Mouse (Mus musculus): Measurements from ENCODE around the gene Chchd10. TPM values are rescaled to one million over a fixed set of nuclear protein-coding genes. Genes with fewer than 3 reads are reported as not detected.

Chchd10 gene
- polyA plus RNA-seq, 1 experiment from 2014 or later = 9.3 TPM

GRCm38 (mm10) chr10:75941042-75941824 is 8.3 kb downstream of the Chchd10 start:
- H3K36me3 ChIP-seq (ENCODE audit: control insufficient read depth, insufficient read depth, low read length) = no peaks in the 10 kb centered on the region
- no peak overlapping the region for H3K4me3 ChIP-seq (ENCODE audit: low read depth, low read length)
- 64% methylated on average over 9 of the region's 9 CpGs for WGBS
- no peak overlapping the region for H3K27ac ChIP-seq (ENCODE audit: low read depth, low read length)
- peaks cover 3% of the 10 kb centered on the region; the same call in 1 of the 2 replicates for H3K4me1 ChIP-seq (replicated peaks; ENCODE audit: control insufficient read depth, insufficient read depth, low read length)
- no peaks in the 10 kb centered on the region for H3K9me3 ChIP-seq (ENCODE audit: control insufficient read depth, low read length)
- peaks cover 11% of the 10 kb centered on the region for H3K27me3 ChIP-seq (ENCODE audit: control insufficient read depth, insufficient read depth, low read length)
- no peak for ATAC-seq (ENCODE audit: low FRiP score)
- H3K9ac ChIP-seq (ENCODE audit: low read depth, low read length) = no peak overlapping the region
- DNase-seq (ENCODE audit: low spot score) = no peak
- H3K4me2 ChIP-seq (replicated peaks; ENCODE audit: low read depth, low read length) = no peak overlapping the region

DNA sequence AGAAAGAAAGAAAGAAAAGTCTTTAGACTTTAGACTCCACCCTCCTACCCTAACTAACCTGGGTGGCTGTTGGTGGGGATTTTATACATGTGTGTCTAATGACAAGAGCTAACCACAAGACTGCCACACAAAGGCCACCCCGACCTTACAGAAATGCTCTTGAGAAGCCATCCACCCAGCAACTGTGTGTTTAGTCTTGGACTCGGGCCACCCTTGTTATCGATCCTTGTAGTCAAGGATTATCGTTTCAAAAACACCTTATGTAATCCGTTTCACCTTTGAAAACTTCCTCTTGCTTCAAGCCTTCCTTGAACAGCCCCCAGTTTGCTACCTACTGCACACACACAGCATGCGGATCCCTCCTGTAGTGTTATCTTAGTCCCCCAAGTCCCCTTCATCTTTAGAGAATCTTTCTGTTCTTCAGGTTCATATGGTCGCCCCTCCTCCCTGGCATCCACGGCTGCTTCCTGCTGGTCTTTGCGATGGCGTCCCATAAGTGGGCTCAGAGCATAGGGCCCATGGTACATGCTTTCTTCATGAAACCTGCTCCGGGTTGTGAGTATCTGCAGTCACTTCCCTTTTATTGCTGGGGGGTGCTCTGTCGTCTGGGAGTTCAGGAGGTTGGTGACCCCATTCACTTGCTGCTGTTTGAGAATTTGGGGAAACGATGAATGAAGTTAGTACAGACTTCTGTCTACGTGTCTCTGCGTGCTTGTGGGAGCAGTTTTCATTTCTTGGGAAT is 10.0 kb downstream of the Chchd10 start, which contains the start of gene Vpreb3:
Gene Vpreb3 (plus strand): TSS at position 322 of the 742 bp plus-strand sequence.
- Histone ChIP-seq H3K27me3 (ENCODE audit: control insufficient read depth, insufficient read depth, low read length) (no peaks in the 10 kb centered on the region), H3K4me1 (replicated peaks; ENCODE audit: control insufficient read depth, insufficient read depth, low read length) (peaks cover 3% of the 10 kb centered on the region; the same call in 1 of the 2 replicates), H3K27ac (ENCODE audit: low read depth, low read length) (peak within 1 kb of the TSS; percentile 54; the same call in 1 of the 2 replicates), H3K4me2 (replicated peaks; ENCODE audit: low read depth, low read length) (no peak within 1 kb of the TSS; the same call in 1 of the 2 replicates), H3K36me3 (ENCODE audit: control insufficient read depth, insufficient read depth, low read length) (no peaks in the 10 kb centered on the region), H3K9ac (ENCODE audit: low read depth, low read length) (no peak within 1 kb of the TSS), H3K9me3 (ENCODE audit: control insufficient read depth, low read length) (no peaks in the 10 kb centered on the region), H3K4me3 (ENCODE audit: low read depth, low read length) (no peak within 1 kb of the TSS)
- ATAC-seq (ENCODE audit: low FRiP score) (no peak), DNase-seq (ENCODE audit: low spot score) (no peak)
- WGBS = 79% methylated on average over 15 of the region's 15 CpGs

- no peak overlapping the region for H3K4me3 ChIP-seq (ENCODE audit: low read depth, low read length)
- no peaks in the 10 kb centered on the region for H3K27me3 ChIP-seq (ENCODE audit: control insufficient read depth, insufficient read depth, low read length)
- peaks cover 3% of the 10 kb centered on the region; the same call in 1 of the 2 replicates for H3K4me1 ChIP-seq (replicated peaks; ENCODE audit: control insufficient read depth, insufficient read depth, low read length)
- H3K36me3 ChIP-seq (ENCODE audit: control insufficient read depth, insufficient read depth, low read length) = no peaks in the 10 kb centered on the region
- DNase-seq (ENCODE audit: low spot score) = no peak
- H3K9ac ChIP-seq (ENCODE audit: low read depth, low read length) = no peak overlapping the region
- WGBS = 23% methylated on average over 11 of the region's 11 CpGs
- no peak overlapping the region; the same call in 1 of the 2 replicates for H3K4me2 ChIP-seq (replicated peaks; ENCODE audit: low read depth, low read length)
- no peak for ATAC-seq (ENCODE audit: low FRiP score)
- H3K27ac ChIP-seq (ENCODE audit: low read depth, low read length) = peak overlapping the region; percentile 54
- no peaks in the 10 kb centered on the region for H3K9me3 ChIP-seq (ENCODE audit: control insufficient read depth, low read length)
Observed at GRCm38 (mm10) chr10:75944066-75944772, 11.3 kb downstream of the Chchd10 start.

GRCm38 (mm10) chr10:75945213-75945612 is 12.3 kb downstream of the Chchd10 start:
- Histone ChIP-seq H3K4me1 (replicated peaks; ENCODE audit: control insufficient read depth, insufficient read depth, low read length) (peaks cover 3% of the 10 kb centered on the region; the same call in 1 of the 2 replicates), H3K4me2 (replicated peaks; ENCODE audit: low read depth, low read length) (no peak overlapping the region), H3K27ac (ENCODE audit: low read depth, low read length) (no peak overlapping the region), H3K27me3 (ENCODE audit: control insufficient read depth, insufficient read depth, low read length) (no peaks in the 10 kb centered on the region), H3K4me3 (ENCODE audit: low read depth, low read length) (no peak overlapping the region), H3K36me3 (ENCODE audit: control insufficient read depth, insufficient read depth, low read length) (no peaks in the 10 kb centered on the region), H3K9me3 (ENCODE audit: control insufficient read depth, low read length) (no peaks in the 10 kb centered on the region), H3K9ac (ENCODE audit: low read depth, low read length) (no peak overlapping the region)
- DNase-seq (ENCODE audit: low spot score) = no peak
- 92% methylated on average over 7 of the region's 7 CpGs for WGBS
- no peak for ATAC-seq (ENCODE audit: low FRiP score)

DNA sequence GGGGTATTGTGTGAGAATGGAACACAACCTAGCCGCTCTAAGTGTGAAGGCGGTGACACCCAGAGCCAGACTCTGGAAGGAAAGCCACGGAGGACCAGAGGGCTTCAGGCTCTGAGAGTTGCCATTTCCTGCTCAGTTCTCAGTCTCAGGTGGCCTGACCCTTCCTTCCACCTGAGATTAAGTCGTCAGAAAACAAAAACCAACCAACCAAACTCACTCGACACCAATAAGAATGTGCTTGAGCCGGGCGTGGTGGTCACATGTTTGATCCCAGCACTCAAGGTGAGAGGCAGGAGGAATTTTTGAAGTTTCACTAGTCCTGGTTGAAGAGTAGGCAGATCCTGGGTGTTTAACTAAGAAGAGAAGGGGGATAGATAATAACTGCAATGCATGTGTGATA is 13.0 kb downstream of the Chchd10 start:
- H3K9me3 ChIP-seq (ENCODE audit: control insufficient read depth, low read length) = no peaks in the 10 kb centered on the region
- H3K4me1 ChIP-seq (replicated peaks; ENCODE audit: control insufficient read depth, insufficient read depth, low read length) = peaks cover 3% of the 10 kb centered on the region; the same call in 1 of the 2 replicates
- no peaks in the 10 kb centered on the region for H3K27me3 ChIP-seq (ENCODE audit: control insufficient read depth, insufficient read depth, low read length)
- H3K9ac ChIP-seq (ENCODE audit: low read depth, low read length) = no peak overlapping the region
- H3K4me3 ChIP-seq (ENCODE audit: low read depth, low read length) = no peak overlapping the region
- DNase-seq (ENCODE audit: low spot score) (no peak), ATAC-seq (ENCODE audit: low FRiP score) (no peak)
- no peak overlapping the region for H3K4me2 ChIP-seq (replicated peaks; ENCODE audit: low read depth, low read length)
- WGBS = 85% methylated on average over 7 of the region's 7 CpGs
- no peak overlapping the region for H3K27ac ChIP-seq (ENCODE audit: low read depth, low read length)
- H3K36me3 ChIP-seq (ENCODE audit: control insufficient read depth, insufficient read depth, low read length) = no peaks in the 10 kb centered on the region

- no peaks in the 10 kb centered on the region for H3K9me3 ChIP-seq (ENCODE audit: control insufficient read depth, low read length)
- 70% methylated on average over 5 of the region's 5 CpGs for WGBS
- no peak for ATAC-seq (ENCODE audit: low FRiP score)
Observed at GRCm38 (mm10) chr10:75948079-75948478, 15.1 kb downstream of the Chchd10 start.

GRCm38 (mm10) chr10:75949053-75950045 is 16.4 kb downstream of the Chchd10 start:
- ATAC-seq (ENCODE audit: low FRiP score) (no peak), DNase-seq (ENCODE audit: low spot score) (no peak)
- no peak overlapping the region for H3K27ac ChIP-seq (ENCODE audit: low read depth, low read length)
- no peak overlapping the region for H3K4me3 ChIP-seq (ENCODE audit: low read depth, low read length)
- H3K9me3 ChIP-seq (ENCODE audit: control insufficient read depth, low read length) = no peaks in the 10 kb centered on the region
- H3K36me3 ChIP-seq (ENCODE audit: control insufficient read depth, insufficient read depth, low read length) = no peaks in the 10 kb centered on the region
- 0 out of 2 replicates have a peak, but pooled peaks cover under 1% of the 10 kb centered on the region for H3K4me1 ChIP-seq (replicated peaks; ENCODE audit: control insufficient read depth, insufficient read depth, low read length)
- WGBS = 79% methylated on average over 22 of the region's 22 CpGs
- H3K27me3 ChIP-seq (ENCODE audit: control insufficient read depth, insufficient read depth, low read length) = no peaks in the 10 kb centered on the region
- H3K4me2 ChIP-seq (replicated peaks; ENCODE audit: low read depth, low read length) = no peak overlapping the region
- H3K9ac ChIP-seq (ENCODE audit: low read depth, low read length) = no peak overlapping the region

More at GRCm38 (mm10) chr10:75948079-75948478, 15.1 kb downstream of the Chchd10 start:
- Histone ChIP-seq H3K27ac (ENCODE audit: low read depth, low read length) (no peak overlapping the region), H3K36me3 (ENCODE audit: control insufficient read depth, insufficient read depth, low read length) (no peaks in the 10 kb centered on the region), H3K9ac (ENCODE audit: low read depth, low read length) (no peak overlapping the region), H3K4me3 (ENCODE audit: low read depth, low read length) (no peak overlapping the region), H3K4me1 (replicated peaks; ENCODE audit: control insufficient read depth, insufficient read depth, low read length) (peaks cover 3% of the 10 kb centered on the region; the same call in 1 of the 2 replicates), H3K4me2 (replicated peaks; ENCODE audit: low read depth, low read length) (no peak overlapping the region), H3K27me3 (ENCODE audit: control insufficient read depth, insufficient read depth, low read length) (no peaks in the 10 kb centered on the region)
- DNase-seq (ENCODE audit: low spot score) = no peak

Data from hindbrain, embryonic 11.5 days (tissue).